Mouse (Mus musculus): ENCODE measurements around the gene Nphs2.
"Not testable (repeated sequence)": the region's sequence is repeated elsewhere in the genome, so short reads cannot be mapped to it uniquely, and the experiment has no call there.

Gene Nphs2

GRCm38 (mm10) chr1:156310630-156311029 is at the start of gene Nphs2:
Nphs2 (plus strand) TSS chr1:156310727.
- in situ Hi-C loops (cut with MboI), result no loop called here

GRCm38 (mm10) chr1:156263352-156263751 is 47.2 kb upstream of the Nphs2 start:
- in situ Hi-C loops (cut with MboI), result no loop called here

GRCm38 (mm10) chr1:156263946-156264345 is 46.6 kb upstream of the Nphs2 start:
- in situ Hi-C loops (cut with MboI), result no loop called here

- in situ Hi-C loops (cut with MboI), result not testable (repeated sequence)
Observed at GRCm38 (mm10) chr1:156268546-156268945, 42.0 kb upstream of the Nphs2 start.

GRCm38 (mm10) chr1:156270471-156270870 is 40.1 kb upstream of the Nphs2 start:
- in situ Hi-C loops (cut with MboI), result no loop called here

- in situ Hi-C loops (cut with MboI), result no loop called here
Observed at GRCm38 (mm10) chr1:156271654-156272053, 38.9 kb upstream of the Nphs2 start.

GRCm38 (mm10) chr1:156273647-156274046 is 36.9 kb upstream of the Nphs2 start:
- in situ Hi-C loops (cut with MboI), result no loop called here

- in situ Hi-C loops (cut with MboI), result no loop called here
Observed at GRCm38 (mm10) chr1:156280131-156280530, 30.4 kb upstream of the Nphs2 start.

GRCm38 (mm10) chr1:156284207-156284606 is 26.3 kb upstream of the Nphs2 start:
- in situ Hi-C loops (cut with MboI), result no loop called here

GRCm38 (mm10) chr1:156284851-156285540 is 25.5 kb upstream of the Nphs2 start:
- in situ Hi-C loops (cut with MboI), result no loop called here

GRCm38 (mm10) chr1:156285541-156285896 is 25.0 kb upstream of the Nphs2 start:
- in situ Hi-C loops (cut with MboI), result no loop called here

- in situ Hi-C loops (cut with MboI), result no loop called here
Observed at GRCm38 (mm10) chr1:156288556-156289221, 21.8 kb upstream of the Nphs2 start.

GRCm38 (mm10) chr1:156289222-156289587 is 21.3 kb upstream of the Nphs2 start:
- in situ Hi-C loops (cut with MboI), result not testable (repeated sequence)

- in situ Hi-C loops (cut with MboI), result no loop called here
Observed at GRCm38 (mm10) chr1:156290016-156290415, 20.5 kb upstream of the Nphs2 start.

- in situ Hi-C loops (cut with MboI), result no loop called here
Observed at GRCm38 (mm10) chr1:156302911-156303749, 7.4 kb upstream of the Nphs2 start, which contains the start of gene Tdrd5. Tdrd5 (minus strand) TSS chr1:156303664.

GRCm38 (mm10) chr1:156308595-156308994 is 1.9 kb upstream of the Nphs2 start:
- in situ Hi-C loops (cut with MboI), result no loop called here

- in situ Hi-C loops (cut with MboI), result no loop called here
Observed at GRCm38 (mm10) chr1:156323126-156323525, 12.6 kb downstream of the Nphs2 start.

- in situ Hi-C loops (cut with MboI), result no loop called here
Observed at GRCm38 (mm10) chr1:156340847-156341246, 30.3 kb downstream of the Nphs2 start.

- in situ Hi-C loops (cut with MboI), result no loop called here
Observed at GRCm38 (mm10) chr1:156344433-156344832, 33.9 kb downstream of the Nphs2 start.

GRCm38 (mm10) chr1:156345633-156346032 is 35.1 kb downstream of the Nphs2 start:
- in situ Hi-C loops (cut with MboI), result no loop called here

GRCm38 (mm10) chr1:156349031-156349430 is 38.5 kb downstream of the Nphs2 start:
- in situ Hi-C loops (cut with MboI), result no loop called here

GRCm38 (mm10) chr1:156350441-156350840 is 39.9 kb downstream of the Nphs2 start:
- in situ Hi-C loops (cut with MboI), result no loop called here

GRCm38 (mm10) chr1:156352466-156352865 is 41.9 kb downstream of the Nphs2 start:
- in situ Hi-C loops (cut with MboI), result no loop called here
